Mouse (Mus musculus): ENCODE measurements around the gene Trim66. TPM values are rescaled to one million over a fixed set of nuclear protein-coding genes. Genes with fewer than 3 reads are reported as not detected.
A peak's percentile ranks its signal among the peaks of the same experiment; 100 is the strongest.

The Trim66 gene
- polyA plus RNA-seq, 1 experiment from 2014 or later = not detected

GRCm38 (mm10) chr7:109455748-109456147, 52.2 kb downstream of the Trim66 start:
- Histone ChIP-seq H3K27me3 (ENCODE audit: control insufficient read depth, insufficient read depth, low read length) (no peaks in the 10 kb centered on the region), H3K9me3 (ENCODE audit: control insufficient read depth, low read length) (no peaks in the 10 kb centered on the region), H3K9ac (ENCODE audit: low read length) (no peak overlapping the region), H3K36me3 (ENCODE audit: control insufficient read depth, insufficient read depth, low read length) (no peaks in the 10 kb centered on the region), H3K4me3 (ENCODE audit: low read depth, low read length) (no peak overlapping the region), H3K27ac (replicated peaks; ENCODE audit: low read depth, low read length) (no peak overlapping the region), H3K4me2 (ENCODE audit: low read depth, severe bottlenecking) (no peak overlapping the region), H3K4me1 (ENCODE audit: control insufficient read depth, insufficient read depth, low read length) (no peaks in the 10 kb centered on the region)
- 83% methylated on average over 2 of the region's 2 CpGs for WGBS
- DNase-seq (ENCODE audit: low spot score) (no peak), ATAC-seq (ENCODE audit: insufficient number of reproducible peaks, low FRiP score, low TSS enrichment, low read depth) (no peak)

- no peak for DNase-seq (ENCODE audit: low spot score)
- WGBS = 88% methylated on average over 9 of the region's 9 CpGs
- no peaks in the 10 kb centered on the region for H3K9me3 ChIP-seq (ENCODE audit: control insufficient read depth, low read length)
- no peak overlapping the region for H3K4me3 ChIP-seq (ENCODE audit: low read depth, low read length)
- no peaks in the 10 kb centered on the region for H3K27me3 ChIP-seq (ENCODE audit: control insufficient read depth, insufficient read depth, low read length)
- H3K36me3 ChIP-seq (ENCODE audit: control insufficient read depth, insufficient read depth, low read length) = no peaks in the 10 kb centered on the region
- no peak overlapping the region for H3K4me2 ChIP-seq (ENCODE audit: low read depth, severe bottlenecking)
- no peaks in the 10 kb centered on the region for H3K4me1 ChIP-seq (ENCODE audit: control insufficient read depth, insufficient read depth, low read length)
- ATAC-seq (ENCODE audit: insufficient number of reproducible peaks, low FRiP score, low TSS enrichment, low read depth) = no peak
- H3K9ac ChIP-seq (ENCODE audit: low read length) = no peak overlapping the region
- no peak overlapping the region for H3K27ac ChIP-seq (replicated peaks; ENCODE audit: low read depth, low read length)
Observed at GRCm38 (mm10) chr7:109454856-109455255, 53.1 kb downstream of the Trim66 start.

- ATAC-seq (ENCODE audit: insufficient number of reproducible peaks, low FRiP score, low TSS enrichment, low read depth) = no peak
- H3K9me3 ChIP-seq (ENCODE audit: control insufficient read depth, low read length) = no peaks in the 10 kb centered on the region
- no peaks in the 10 kb centered on the region for H3K27me3 ChIP-seq (ENCODE audit: control insufficient read depth, insufficient read depth, low read length)
- no peak overlapping the region for H3K27ac ChIP-seq (replicated peaks; ENCODE audit: low read depth, low read length)
- no peak overlapping the region for H3K4me3 ChIP-seq (ENCODE audit: low read depth, low read length)
- no peaks in the 10 kb centered on the region for H3K36me3 ChIP-seq (ENCODE audit: control insufficient read depth, insufficient read depth, low read length)
- H3K9ac ChIP-seq (ENCODE audit: low read length) = no peak overlapping the region
- no peak for DNase-seq (ENCODE audit: low spot score)
- 81% methylated on average over 2 of the region's 2 CpGs for WGBS
- H3K4me2 ChIP-seq (ENCODE audit: low read depth, severe bottlenecking) = no peak overlapping the region
- no peaks in the 10 kb centered on the region for H3K4me1 ChIP-seq (ENCODE audit: control insufficient read depth, insufficient read depth, low read length)
Observed at GRCm38 (mm10) chr7:109448060-109448459, 59.9 kb downstream of the Trim66 start.

GRCm38 (mm10) chr7:109445012-109445411, 62.9 kb downstream of the Trim66 start:
- H3K27ac ChIP-seq (replicated peaks; ENCODE audit: low read depth, low read length) = no peak overlapping the region
- H3K36me3 ChIP-seq (ENCODE audit: control insufficient read depth, insufficient read depth, low read length) = no peaks in the 10 kb centered on the region
- H3K27me3 ChIP-seq (ENCODE audit: control insufficient read depth, insufficient read depth, low read length) = no peaks in the 10 kb centered on the region
- no peak overlapping the region for H3K9ac ChIP-seq (ENCODE audit: low read length)
- H3K4me2 ChIP-seq (ENCODE audit: low read depth, severe bottlenecking) = no peak overlapping the region
- DNase-seq (ENCODE audit: low spot score) (peak; percentile 74), ATAC-seq (ENCODE audit: insufficient number of reproducible peaks, low FRiP score, low TSS enrichment, low read depth) (no peak)
- H3K4me1 ChIP-seq (ENCODE audit: control insufficient read depth, insufficient read depth, low read length) = no peaks in the 10 kb centered on the region
- H3K4me3 ChIP-seq (ENCODE audit: low read depth, low read length) = no peak overlapping the region
- 8% methylated on average over 6 of the region's 6 CpGs for WGBS
- H3K9me3 ChIP-seq (ENCODE audit: control insufficient read depth, low read length) = no peaks in the 10 kb centered on the region

- Histone ChIP-seq H3K9ac (ENCODE audit: low read length) (no peak overlapping the region), H3K4me1 (ENCODE audit: control insufficient read depth, insufficient read depth, low read length) (no peaks in the 10 kb centered on the region; the same call in 1 of the 2 replicates), H3K4me2 (ENCODE audit: low read depth, severe bottlenecking) (no peak overlapping the region), H3K9me3 (ENCODE audit: control insufficient read depth, low read length) (no peaks in the 10 kb centered on the region), H3K27ac (replicated peaks; ENCODE audit: low read depth, low read length) (no peak overlapping the region), H3K36me3 (ENCODE audit: control insufficient read depth, insufficient read depth, low read length) (no peaks in the 10 kb centered on the region), H3K27me3 (ENCODE audit: control insufficient read depth, insufficient read depth, low read length) (0 out of 2 replicates have a peak, but pooled peaks cover 2% of the 10 kb centered on the region), H3K4me3 (ENCODE audit: low read depth, low read length) (no peak overlapping the region)
- no peak for ATAC-seq (ENCODE audit: insufficient number of reproducible peaks, low FRiP score, low TSS enrichment, low read depth)
- DNase-seq (ENCODE audit: low spot score) = no peak
- 81% methylated on average over 5 of the region's 5 CpGs for WGBS
Observed at GRCm38 (mm10) chr7:109442739-109443138, 65.2 kb downstream of the Trim66 start.

- Histone ChIP-seq H3K4me1 (ENCODE audit: control insufficient read depth, insufficient read depth, low read length) (no peaks in the 10 kb centered on the region; the same call in 1 of the 2 replicates), H3K27me3 (ENCODE audit: control insufficient read depth, insufficient read depth, low read length) (0 out of 2 replicates have a peak, but pooled peaks cover 2% of the 10 kb centered on the region), H3K4me3 (ENCODE audit: low read depth, low read length) (no peak overlapping the region), H3K27ac (replicated peaks; ENCODE audit: low read depth, low read length) (no peak overlapping the region), H3K9me3 (ENCODE audit: control insufficient read depth, low read length) (no peaks in the 10 kb centered on the region), H3K9ac (ENCODE audit: low read length) (no peak overlapping the region), H3K36me3 (ENCODE audit: control insufficient read depth, insufficient read depth, low read length) (no peaks in the 10 kb centered on the region), H3K4me2 (ENCODE audit: low read depth, severe bottlenecking) (no peak overlapping the region)
- no peak for DNase-seq (ENCODE audit: low spot score)
- 88% methylated on average over 9 of the region's 9 CpGs for WGBS
- no peak for ATAC-seq (ENCODE audit: insufficient number of reproducible peaks, low FRiP score, low TSS enrichment, low read depth)
Observed at GRCm38 (mm10) chr7:109440697-109441269, 67.2 kb downstream of the Trim66 start.

GRCm38 (mm10) chr7:109438781-109439591, 68.9 kb downstream of the Trim66 start, which contains the start of gene Stk33:
Gene Stk33, minus strand, starts transcription at chr7:109439081.
- Histone ChIP-seq H3K27me3 (ENCODE audit: control insufficient read depth, insufficient read depth, low read length) (0 out of 2 replicates have a peak, but pooled peaks cover 2% of the 10 kb centered on the region), H3K36me3 (ENCODE audit: control insufficient read depth, insufficient read depth, low read length) (no peaks in the 10 kb centered on the region), H3K9me3 (ENCODE audit: control insufficient read depth, low read length) (no peaks in the 10 kb centered on the region), H3K9ac (ENCODE audit: low read length) (peak within 1 kb of the TSS; percentile 62), H3K4me3 (ENCODE audit: low read depth, low read length) (peak within 1 kb of the TSS; percentile 44), H3K4me2 (ENCODE audit: low read depth, severe bottlenecking) (peak within 1 kb of the TSS; percentile 84), H3K27ac (replicated peaks; ENCODE audit: low read depth, low read length) (no peak within 1 kb of the TSS), H3K4me1 (ENCODE audit: control insufficient read depth, insufficient read depth, low read length) (no peaks in the 10 kb centered on the region; the same call in 1 of the 2 replicates)
- WGBS = 1% methylated on average over 62 of the region's 62 CpGs
- DNase-seq (ENCODE audit: low spot score) (peak; percentile 82), ATAC-seq (ENCODE audit: insufficient number of reproducible peaks, low FRiP score, low TSS enrichment, low read depth) (peak; percentile 85)

GRCm38 (mm10) chr7:109424422-109425159, 83.3 kb downstream of the Trim66 start:
- Histone ChIP-seq H3K9me3 (ENCODE audit: control insufficient read depth, low read length) (no peaks in the 10 kb centered on the region), H3K4me2 (ENCODE audit: low read depth, severe bottlenecking) (no peak overlapping the region), H3K36me3 (ENCODE audit: control insufficient read depth, insufficient read depth, low read length) (no peaks in the 10 kb centered on the region), H3K27me3 (ENCODE audit: control insufficient read depth, insufficient read depth, low read length) (no peaks in the 10 kb centered on the region), H3K4me1 (ENCODE audit: control insufficient read depth, insufficient read depth, low read length) (no peaks in the 10 kb centered on the region), H3K4me3 (ENCODE audit: low read depth, low read length) (no peak overlapping the region), H3K9ac (ENCODE audit: low read length) (no peak overlapping the region), H3K27ac (replicated peaks; ENCODE audit: low read depth, low read length) (no peak overlapping the region)
- WGBS = 69% methylated on average over 3 of the region's 3 CpGs
- ATAC-seq (ENCODE audit: insufficient number of reproducible peaks, low FRiP score, low TSS enrichment, low read depth) (no peak), DNase-seq (ENCODE audit: low spot score) (no peak)
